Mouse (Mus musculus): ENCODE measurements at regions not wholly inside any gene's neighbourhood (a gene's known extent, or its start where the extent isn't known, plus 50 kb on each side); places are given as distances from the start of the nearest gene placed in this dataset.
"Not testable (repeated sequence)": the region's sequence is repeated elsewhere in the genome, so short reads cannot be mapped to it uniquely, and the experiment has no call there.

GRCm38 (mm10) chr14:53337446-53337845 is 841.9 kb upstream of the Olfr1507 start:
- intact Hi-C loops (cut with DNase I): not testable (repeated sequence)

GRCm38 (mm10) chr14:53336705-53337104 is 841.2 kb upstream of the Olfr1507 start:
- intact Hi-C loops (cut with DNase I): not testable (repeated sequence)

- intact Hi-C loops (cut with DNase I): not testable (repeated sequence)
Measured at GRCm38 (mm10) chr14:53334451-53334850, 838.9 kb upstream of the Olfr1507 start.

- intact Hi-C loops (cut with DNase I): not testable (repeated sequence)
Measured at GRCm38 (mm10) chr14:53331153-53331552, 835.6 kb upstream of the Olfr1507 start.

- intact Hi-C loops (cut with DNase I): not testable (repeated sequence)
Measured at GRCm38 (mm10) chr14:53324367-53324766, 828.8 kb upstream of the Olfr1507 start.

- intact Hi-C loops (cut with DNase I): not testable (repeated sequence)
Measured at GRCm38 (mm10) chr14:53318512-53319309, 823.2 kb upstream of the Olfr1507 start.

GRCm38 (mm10) chr14:53312490-53312889 is 816.9 kb upstream of the Olfr1507 start:
- intact Hi-C loops (cut with DNase I): not testable (repeated sequence)

- intact Hi-C loops (cut with DNase I): not testable (repeated sequence)
Measured at GRCm38 (mm10) chr14:53303179-53303578, 807.6 kb upstream of the Olfr1507 start.

GRCm38 (mm10) chr14:53302491-53302829 is 806.9 kb upstream of the Olfr1507 start:
- intact Hi-C loops (cut with DNase I): not testable (repeated sequence)

GRCm38 (mm10) chr14:53301722-53302490 is 806.4 kb upstream of the Olfr1507 start:
- intact Hi-C loops (cut with DNase I): not testable (repeated sequence)

- intact Hi-C loops (cut with DNase I): not testable (repeated sequence)
Measured at GRCm38 (mm10) chr14:53301110-53301509, 805.6 kb upstream of the Olfr1507 start.

- intact Hi-C loops (cut with DNase I): not testable (repeated sequence)
Measured at GRCm38 (mm10) chr14:53299735-53300134, 804.2 kb upstream of the Olfr1507 start.

- intact Hi-C loops (cut with DNase I): not testable (repeated sequence)
Measured at GRCm38 (mm10) chr14:53283350-53284141, 788.0 kb upstream of the Olfr1507 start.

GRCm38 (mm10) chr14:53273218-53273617 is 777.7 kb upstream of the Olfr1507 start:
- intact Hi-C loops (cut with DNase I): not testable (repeated sequence)

- intact Hi-C loops (cut with DNase I): not testable (repeated sequence)
Measured at GRCm38 (mm10) chr14:53267693-53268092, 772.1 kb upstream of the Olfr1507 start.

- intact Hi-C loops (cut with DNase I): not testable (repeated sequence)
Measured at GRCm38 (mm10) chr14:53255962-53256361, 760.4 kb upstream of the Olfr1507 start.

- intact Hi-C loops (cut with DNase I): not testable (repeated sequence)
Measured at GRCm38 (mm10) chr14:53253470-53253869, 757.9 kb upstream of the Olfr1507 start.

- intact Hi-C loops (cut with DNase I): not testable (repeated sequence)
Measured at GRCm38 (mm10) chr14:53231142-53231541, 735.6 kb upstream of the Olfr1507 start.

- intact Hi-C loops (cut with DNase I): not testable (repeated sequence)
Measured at GRCm38 (mm10) chr14:53224789-53225188, 729.2 kb upstream of the Olfr1507 start.

- intact Hi-C loops (cut with DNase I): not testable (repeated sequence)
Measured at GRCm38 (mm10) chr14:53210554-53210953, 715.0 kb upstream of the Olfr1507 start.

GRCm38 (mm10) chr14:53209258-53209657 is 713.7 kb upstream of the Olfr1507 start:
- intact Hi-C loops (cut with DNase I): not testable (repeated sequence)

- intact Hi-C loops (cut with DNase I): not testable (repeated sequence)
Measured at GRCm38 (mm10) chr14:53190931-53191330, 695.4 kb upstream of the Olfr1507 start.

Data from adrenal gland (tissue).